ENCODE assay signal across 34 mouse cellular contexts in genomic region chr16:92503105-92503504, GRCm38 (mm10). TPM values are rescaled to one million over a fixed set of nuclear protein-coding genes. Genes with fewer than 3 reads are reported as not detected.
"Had no signal": no experiment of that assay in that cellular context is flagged by ENCODE, and none has a peak within 500 bp of the region (broad histone marks: within the 10 kb centered on the region; RNA-seq: fewer than 3 reads in every experiment).

No protein-coding gene starts in this region.

- H3K36me3 ChIP-seq: limb, embryonic 10.5 days; limb, embryonic 12.5 days; limb, embryonic 13.5 days; limb, embryonic 15.5 days; liver, embryonic 12.5 days; liver, embryonic 13.5 days; liver, embryonic 15.5 days; lung, embryonic 15.5 days; midbrain, embryonic 10.5 days; midbrain, embryonic 12.5 days; midbrain, embryonic 13.5 days; midbrain, embryonic 15.5 days; neural tube, embryonic 12.5 days; neural tube, embryonic 13.5 days had no signal

- H3K9me3 ChIP-seq: limb, embryonic 10.5 days; limb, embryonic 12.5 days; limb, embryonic 13.5 days; limb, embryonic 15.5 days; liver, embryonic 12.5 days; liver, embryonic 15.5 days; lung, embryonic 15.5 days; midbrain, embryonic 10.5 days; midbrain, embryonic 12.5 days; midbrain, embryonic 13.5 days; midbrain, embryonic 15.5 days; neural tube, embryonic 12.5 days; neural tube, embryonic 13.5 days had no signal

- DNase-seq: left cerebral cortex, postnatal 4 days; liver; liver, embryonic 13.5 days; liver, postnatal 0 days; lung, adult 2 months; lung, embryonic 14.5 days; lung, postnatal 10 days; lung, postnatal 14 days; lung, postnatal 4 days; midbrain, embryonic 14.5 days had no signal

- ATAC-seq: liver, embryonic 12.5 days; liver, postnatal 0 days; lung, postnatal 0 days; midbrain, embryonic 13.5 days; midbrain, embryonic 15.5 days; midbrain, embryonic 16.5 days had no signal

- H3K4me2 ChIP-seq: limb, embryonic 12.5 days; limb, embryonic 13.5 days; limb, embryonic 15.5 days; liver, embryonic 11.5 days; liver, embryonic 12.5 days; liver, embryonic 13.5 days; liver, embryonic 15.5 days; lung, embryonic 14.5 days; lung, embryonic 15.5 days; midbrain, embryonic 11.5 days; midbrain, embryonic 12.5 days; midbrain, embryonic 13.5 days; midbrain, embryonic 15.5 days; neural tube, embryonic 12.5 days; neural tube, embryonic 13.5 days had no signal

- H3K4me3 ChIP-seq: limb, embryonic 10.5 days; limb, embryonic 12.5 days; limb, embryonic 13.5 days; limb, embryonic 15.5 days; liver, embryonic 12.5 days; liver, embryonic 13.5 days; liver, embryonic 15.5 days; lung, embryonic 15.5 days; megakaryocyte, embryonic 14.5 days; midbrain, embryonic 10.5 days; midbrain, embryonic 12.5 days; midbrain, embryonic 13.5 days; midbrain, embryonic 15.5 days; myocyte; neural tube, embryonic 12.5 days; neural tube, embryonic 13.5 days had no signal

- H3K27ac ChIP-seq: limb, embryonic 10.5 days; limb, embryonic 12.5 days; limb, embryonic 13.5 days; limb, embryonic 15.5 days; liver, embryonic 12.5 days; liver, embryonic 13.5 days; liver, embryonic 14.5 days; liver, embryonic 15.5 days; lung, embryonic 15.5 days; macrophage; midbrain, embryonic 10.5 days; midbrain, embryonic 12.5 days; midbrain, embryonic 13.5 days; midbrain, embryonic 15.5 days; neural tube, embryonic 12.5 days; neural tube, embryonic 13.5 days had no signal

- H3K9ac ChIP-seq: limb, embryonic 12.5 days; limb, embryonic 13.5 days; limb, embryonic 15.5 days; liver, embryonic 12.5 days; liver, embryonic 13.5 days; liver, embryonic 14.5 days; liver, embryonic 15.5 days; liver, postnatal 0 days; lung, embryonic 14.5 days; lung, embryonic 15.5 days; midbrain, embryonic 12.5 days; midbrain, embryonic 13.5 days; midbrain, embryonic 15.5 days; neural tube, embryonic 12.5 days; neural tube, embryonic 13.5 days had no signal

RNA-seq across cellular contexts. Expression of gene Clic6, which starts 17.6 kb away (rescaled TPM):
- total RNA-seq: megakaryocyte, adult 5-6 weeks; megakaryocyte-erythroid progenitor cell, adult 5-6 weeks; monocyte, adult 5-6 weeks had no signal
- polyA plus RNA-seq: macrophage, myocyte had no signal
